30 mouse cellular contexts compared by ENCODE assay signal in the genomic region with DNA sequence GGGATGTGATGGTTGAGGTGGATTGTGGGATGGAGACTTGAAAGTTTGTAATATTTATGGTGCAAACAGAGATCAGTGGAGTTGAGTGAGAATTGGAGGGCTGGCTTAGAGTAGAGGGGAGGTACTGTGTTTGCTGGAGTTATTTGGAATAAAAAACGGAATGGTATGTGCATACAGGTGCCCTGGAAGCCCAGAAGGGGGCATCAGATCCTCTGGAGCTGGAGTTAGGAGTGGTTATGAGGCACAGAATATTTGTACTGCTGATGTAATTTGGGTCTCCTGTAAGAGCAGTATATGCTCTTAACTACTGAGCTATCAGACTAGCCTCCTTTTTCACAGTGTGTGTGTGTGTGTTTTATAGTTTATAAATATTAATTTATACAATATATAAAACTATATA. TPM values are rescaled to one million over a fixed set of nuclear protein-coding genes. Genes with fewer than 3 reads are reported as not detected.
A peak's percentile ranks its signal among the peaks of the same experiment; 100 is the strongest.
DNase-seq lines count a peak whose midpoint lies in the region; ATAC-seq and TF ChIP-seq lines count a peak whose summit lies in the region.
"Had no signal": no experiment of that assay in that cellular context is flagged by ENCODE, and none has a peak within 500 bp of the region (broad histone marks: within the 10 kb centered on the region; RNA-seq: fewer than 3 reads in every experiment).

No protein-coding gene starts in this region.

- WGBS in intestine, postnatal 0 days = 37% methylated on average over 1 of the region's 1 CpGs
- WGBS in intestine, embryonic 16.5 days = 41% methylated on average over 1 of the region's 1 CpGs
- WGBS in lung, postnatal 0 days = 28% methylated on average over 1 of the region's 1 CpGs

- no peak for DNase-seq in lung, postnatal 0 days (ENCODE audit: low spot score)
- DNase-seq in lung, postnatal 25 days (ENCODE audit: low spot score) = no peak
- no peak for DNase-seq in MEL (ENCODE audit: low read depth, low spot score)
- DNase-seq in gastrocnemius, postnatal 14 days = no peak
- DNase-seq in cerebellum, postnatal 36 days = no peak
- DNase-seq: adrenal gland, postnatal 10 days; cerebellum, adult 8-10 months; gastrocnemius, postnatal 10 days; heart, adult 18-20 months; heart, postnatal 36 days; liver; lung, postnatal 36 days; right cerebral cortex, adult 18-20 months; right cerebral cortex, postnatal 4 days; thymus, adult 18-20 months; thymus, postnatal 36 days had no signal

- H3K4me3 ChIP-seq in intestine, postnatal 0 days (ENCODE audit: low read depth, low read length) = no peak overlapping the region
- no peak overlapping the region for H3K4me3 ChIP-seq in intestine, embryonic 16.5 days (ENCODE audit: low read length)
- no peak overlapping the region for H3K4me3 ChIP-seq in lung, postnatal 0 days (ENCODE audit: low read depth, low read length)
- H3K4me3 ChIP-seq in MEL (ENCODE audit: control insufficient read depth in 1 of 2, insufficient read depth in 1 of 2, low read depth in 2 of 2, low read length in 2 of 2) = no peak overlapping the region
- H3K4me3 ChIP-seq: embryonic facial prominence, embryonic 10.5 days; heart, embryonic 13.5 days; intestine, embryonic 15.5 days; limb, embryonic 10.5 days; stomach, embryonic 15.5 days had no signal

- no peaks in the 10 kb centered on the region for H3K36me3 ChIP-seq in intestine, postnatal 0 days (ENCODE audit: control insufficient read depth, insufficient read depth)
- no peaks in the 10 kb centered on the region for H3K36me3 ChIP-seq in intestine, embryonic 16.5 days (ENCODE audit: control insufficient read depth, insufficient read depth, low read length)
- no peaks in the 10 kb centered on the region for H3K36me3 ChIP-seq in lung, postnatal 0 days (ENCODE audit: insufficient read depth, low read length)
- H3K36me3 ChIP-seq in MEL (ENCODE audit: control insufficient read depth in 1 of 2, insufficient read depth in 2 of 2, low read length in 2 of 2) = no peaks in the 10 kb centered on the region
- H3K36me3 ChIP-seq: embryonic facial prominence, embryonic 10.5 days; heart, embryonic 13.5 days; intestine, embryonic 15.5 days; limb, embryonic 10.5 days; stomach, embryonic 15.5 days had no signal

- H3K4me2 ChIP-seq in intestine, postnatal 0 days (replicated peaks; ENCODE audit: low read depth) = no peak overlapping the region
- no peak overlapping the region for H3K4me2 ChIP-seq in intestine, embryonic 16.5 days (ENCODE audit: low read depth, low read length)
- H3K4me2 ChIP-seq in lung, postnatal 0 days (replicated peaks; ENCODE audit: low read depth, low read length) = no peak overlapping the region
- H3K4me2 ChIP-seq: heart, embryonic 13.5 days; hindbrain, embryonic 14.5 days; intestine, embryonic 15.5 days; stomach, embryonic 15.5 days had no signal

- ATAC-seq in intestine, postnatal 0 days = no peak
- ATAC-seq in intestine, embryonic 16.5 days = no peak
- ATAC-seq in lung, postnatal 0 days = no peak
- ATAC-seq: activated CD4-positive, CD25-positive, alpha-beta regulatory T cell, adult 4 months; forebrain, embryonic 16.5 days; intestine, embryonic 15.5 days; midbrain, embryonic 16.5 days had no signal

- TF ChIP-seq CTCF in intestine, postnatal 0 days (IDR thresholded peaks at IDR 0.05; ENCODE audit: low read depth) = peak; percentile 19; the same call in 1 of the 2 replicates
- peak; percentile 30 for TF ChIP-seq CTCF in lung, postnatal 0 days (IDR thresholded peaks at IDR 0.05)
- TF ChIP-seq CTCF in MEL (IDR thresholded peaks at IDR 0.05 in 2 of 3, conservative IDR thresholded peaks at IDR 0.05 in 1 of 3; ENCODE audit: control insufficient read depth in 1 of 3, insufficient read depth in 1 of 3, low read depth in 2 of 3, low read length in 3 of 3, poor library complexity in 1 of 3, severe bottlenecking in 1 of 3) = peak in 1 of 3 experiments; percentile 9; a peak in 1 of 6 replicates

- intact Hi-C loops in gastrocnemius, postnatal 14 days (cut with DNase I; ENCODE audit: low total_unique reads) = no loop called here

- H3K9ac ChIP-seq in intestine, postnatal 0 days (ENCODE audit: low read depth, low read length) = no peak overlapping the region
- H3K9ac ChIP-seq in intestine, embryonic 16.5 days (ENCODE audit: low read depth, low read length) = no peak overlapping the region
- no peak overlapping the region for H3K9ac ChIP-seq in lung, postnatal 0 days (replicated peaks; ENCODE audit: low read depth)
- H3K9ac ChIP-seq in MEL (ENCODE audit: control insufficient read depth, low read depth, low read length, poor library complexity, severe bottlenecking) = no peak overlapping the region
- H3K9ac ChIP-seq: heart, embryonic 13.5 days; hindbrain, embryonic 14.5 days; intestine, embryonic 15.5 days; stomach, embryonic 15.5 days had no signal

- H3K9me3 ChIP-seq in intestine, postnatal 0 days (ENCODE audit: control insufficient read depth) = no peaks in the 10 kb centered on the region
- H3K9me3 ChIP-seq in intestine, embryonic 16.5 days (ENCODE audit: control insufficient read depth, low read length) = no peaks in the 10 kb centered on the region
- H3K9me3 ChIP-seq in lung, postnatal 0 days (ENCODE audit: low read length) = no peaks in the 10 kb centered on the region
- H3K9me3 ChIP-seq in MEL (replicated peaks; ENCODE audit: insufficient read depth, low read length) = no peaks in the 10 kb centered on the region
- H3K9me3 ChIP-seq: embryonic facial prominence, embryonic 10.5 days; heart, embryonic 13.5 days; intestine, embryonic 15.5 days; limb, embryonic 10.5 days; stomach, embryonic 15.5 days had no signal

- H3K4me1 ChIP-seq in intestine, postnatal 0 days (replicated peaks; ENCODE audit: control insufficient read depth, insufficient read depth, low read length) = 0 out of 2 replicates have a peak, but pooled peaks cover 4% of the 10 kb centered on the region
- no peaks in the 10 kb centered on the region for H3K4me1 ChIP-seq in intestine, embryonic 16.5 days (ENCODE audit: control insufficient read depth, insufficient read depth, low read length)
- H3K4me1 ChIP-seq in lung, postnatal 0 days (ENCODE audit: insufficient read depth, low read depth, low read length) = no peaks in the 10 kb centered on the region
- no peaks in the 10 kb centered on the region for H3K4me1 ChIP-seq in MEL (ENCODE audit: control insufficient read depth in 1 of 2, insufficient read depth in 2 of 2, low read length in 2 of 2)
- H3K4me1 ChIP-seq: intestine, embryonic 15.5 days; stomach, embryonic 15.5 days had no signal

- no peak; the same call in 1 of the 2 replicates for TF ChIP-seq RAD21 in MEL (IDR thresholded peaks at IDR 0.05; ENCODE audit: low read depth, low read length)

- TF ChIP-seq POLR2A in MEL (IDR thresholded peaks at IDR 0.05; ENCODE audit: control insufficient read depth in 1 of 2, insufficient read depth in 1 of 2, low read depth in 1 of 2, low read length in 2 of 2, poor library complexity in 1 of 2) = no peak

- no peak for TF ChIP-seq EP300 in lung, postnatal 0 days (IDR thresholded peaks at IDR 0.05)
- no peak for TF ChIP-seq EP300 in MEL (IDR thresholded peaks at IDR 0.05; ENCODE audit: low read depth in 1 of 2, low read length in 2 of 2)

- no peaks in the 10 kb centered on the region for H3K79me2 ChIP-seq in MEL (ENCODE audit: control insufficient read depth, insufficient read depth, low read length, poor library complexity)

- no peaks in the 10 kb centered on the region for H3K27me3 ChIP-seq in intestine, postnatal 0 days (replicated peaks; ENCODE audit: control insufficient read depth, insufficient read depth, low read length)
- H3K27me3 ChIP-seq in intestine, embryonic 16.5 days (replicated peaks; ENCODE audit: control insufficient read depth, insufficient read depth, low read length) = no peaks in the 10 kb centered on the region
- no peaks in the 10 kb centered on the region for H3K27me3 ChIP-seq in lung, postnatal 0 days (replicated peaks; ENCODE audit: insufficient read depth, low read length)
- no peaks in the 10 kb centered on the region for H3K27me3 ChIP-seq in MEL (ENCODE audit: control insufficient read depth in 1 of 2, insufficient read depth in 2 of 2, low read length in 2 of 2)
- H3K27me3 ChIP-seq: heart, embryonic 13.5 days; intestine, embryonic 15.5 days; stomach, embryonic 15.5 days had no signal

- no peak overlapping the region for H3K27ac ChIP-seq in intestine, postnatal 0 days (ENCODE audit: low read depth, low read length)
- no peak overlapping the region for H3K27ac ChIP-seq in intestine, embryonic 16.5 days (ENCODE audit: low read length)
- no peak overlapping the region for H3K27ac ChIP-seq in lung, postnatal 0 days (ENCODE audit: low read length)
- no peak overlapping the region for H3K27ac ChIP-seq in MEL (ENCODE audit: control insufficient read depth, low read depth, low read length)
- H3K27ac ChIP-seq: embryonic facial prominence, embryonic 10.5 days; heart, embryonic 13.5 days; hindbrain, embryonic 14.5 days; intestine, embryonic 15.5 days; limb, embryonic 10.5 days; stomach, embryonic 15.5 days had no signal

TF ChIP-seq in MEL, 35 proteins besides CTCF, POLR2A, EP300 and RAD21:
- TF ChIP-seq GABPA (IDR thresholded peaks at IDR 0.05; ENCODE audit: low read depth, low read length) = no peak
- TF ChIP-seq BHLHE40 (IDR thresholded peaks at IDR 0.05; ENCODE audit: borderline replicate concordance, low read depth, low read length) = no peak
- TF ChIP-seq JUND (IDR thresholded peaks at IDR 0.05; ENCODE audit: low read depth, low read length) = no peak
- TF ChIP-seq ZKSCAN1 (IDR thresholded peaks at IDR 0.05; ENCODE audit: low read depth, low read length) = no peak
- TF ChIP-seq SMC3 (IDR thresholded peaks at IDR 0.05; ENCODE audit: low read depth, low read length) = peak; percentile 26
TF ChIP-seq in MEL: peak in this region for 1.

RNA-seq across cellular contexts. Expression of gene Slc1a6, which starts 10.3 kb away (rescaled TPM):
- polyA plus RNA-seq in intestine, postnatal 0 days (2015; fragmentation: Nextera tagmentation; extraction: Ambion mirVana) = 0.38 and 0.51 TPM in 2 replicates
- 0.81 and 1.6 TPM in 2 replicates for polyA plus RNA-seq in intestine, embryonic 16.5 days (2015; fragmentation: Nextera tagmentation; extraction: Ambion mirVana)
- polyA plus RNA-seq in lung, postnatal 0 days (2015; fragmentation: Nextera tagmentation; extraction: Ambion mirVana) = 0.36 and 0.41 TPM in 2 replicates
- not detected in 2 replicates for total RNA-seq in MEL (2012; rRNA removed)
- not detected for polyA plus RNA-seq in MEL (2012; ENCODE audit: insufficient read depth in 1 of 2, insufficient read length in 2 of 2, low read depth in 1 of 2, low replicate concordance in 2 of 2, missing spikeins in 1 of 2)
- under 1 TPM in 1 of 2 experiments, not detected in 1; 0.14 TPM for total RNA-seq in gastrocnemius, postnatal 14 days (2021)
- total RNA-seq: heart, adult 18-20 months had no signal
- polyA plus RNA-seq: activated CD4-positive, CD25-positive, alpha-beta regulatory T cell, adult 4 months had no signal

RNA-seq across cellular contexts. Expression of gene Ccdc105, which starts 37.7 kb away (rescaled TPM):
- not detected in 2 replicates for polyA plus RNA-seq in intestine, postnatal 0 days (2015; fragmentation: Nextera tagmentation; extraction: Ambion mirVana)
- 0.12 TPM in 1 of 2 replicates, not detected in the other for polyA plus RNA-seq in intestine, embryonic 16.5 days (2015; fragmentation: Nextera tagmentation; extraction: Ambion mirVana)
- polyA plus RNA-seq in lung, postnatal 0 days (2015; fragmentation: Nextera tagmentation; extraction: Ambion mirVana) = not detected in 2 replicates
- total RNA-seq in MEL (2012; rRNA removed) = not detected in 2 replicates
- not detected for polyA plus RNA-seq in MEL (2012; ENCODE audit: insufficient read depth in 1 of 2, insufficient read length in 2 of 2, low read depth in 1 of 2, low replicate concordance in 2 of 2, missing spikeins in 1 of 2)
- not detected for total RNA-seq in gastrocnemius, postnatal 14 days (2021)
- total RNA-seq: adrenal gland, postnatal 10 days; gastrocnemius, postnatal 10 days; heart, adult 18-20 months; heart, postnatal 36 days; layer of hippocampus, postnatal 10 days had no signal
- polyA plus RNA-seq: activated CD4-positive, CD25-positive, alpha-beta regulatory T cell, adult 4 months; heart, embryonic 13.5 days; kidney, embryonic 14.5 days; liver, embryonic 16.5 days; stomach, embryonic 15.5 days had no signal
